Mouse (Mus musculus) adrenal gland, postnatal 4 days (tissue): ENCODE results near the gene Adck1. TPM values are rescaled to one million over a fixed set of nuclear protein-coding genes. Genes with fewer than 3 reads are reported as not detected.
"Not testable (repeated sequence)": the region's sequence is repeated elsewhere in the genome, so short reads cannot be mapped to it uniquely, and the experiment has no call there.

ENCODE experiments used
- DNase-seq, 2 experiments: peaks; one replicate each; pipeline ENCODE4 v3.0.0; 2021 to 2022; ENCODE audit warnings: low spot score in 2 of 2, mixed read lengths in 2 of 2
- long read RNA-seq, 2 experiments: library from polyadenylated mRNA; stranded (forward); transcript quantifications; one replicate each; pipeline ENCODE4 v2.0.0; 2021
- total RNA-seq, 2 experiments: library from RNA; stranded (reverse); gene quantifications; 2 replicates each; pipeline ENCODE4 v1.2.3; 2021

Gene Adck1
- 10 to 100 TPM; 20.5 to 22.6 TPM for total RNA-seq
- long read RNA-seq, experiment 1, transcript Adck1-201 (11 exons, 2,158 nt): major isoform, 10 of 30 reads
- long read RNA-seq, experiment 1, transcript Adck1-204 (11 exons, 2,253 nt): minor isoform, 5 of 30 reads
- long read RNA-seq, experiment 1, partial matches to known transcripts: 6 of 30 reads
- long read RNA-seq, experiment 1, other reads (novel, unspliced or antisense): 7 of 30 reads
- long read RNA-seq, experiment 2, transcript Adck1-204 (11 exons, 2,253 nt): minor isoform, 10 of 64 reads
- long read RNA-seq, experiment 2, transcript Adck1-202 (11 exons, 2,199 nt): minor isoform, 13 of 64 reads
- long read RNA-seq, experiment 2, transcript Adck1-201 (11 exons, 2,158 nt): major isoform, 18 of 64 reads
- long read RNA-seq, experiment 2, partial matches to known transcripts: 4 of 64 reads
- long read RNA-seq, experiment 2, other reads (novel, unspliced or antisense): 17 of 64 reads

DNA sequence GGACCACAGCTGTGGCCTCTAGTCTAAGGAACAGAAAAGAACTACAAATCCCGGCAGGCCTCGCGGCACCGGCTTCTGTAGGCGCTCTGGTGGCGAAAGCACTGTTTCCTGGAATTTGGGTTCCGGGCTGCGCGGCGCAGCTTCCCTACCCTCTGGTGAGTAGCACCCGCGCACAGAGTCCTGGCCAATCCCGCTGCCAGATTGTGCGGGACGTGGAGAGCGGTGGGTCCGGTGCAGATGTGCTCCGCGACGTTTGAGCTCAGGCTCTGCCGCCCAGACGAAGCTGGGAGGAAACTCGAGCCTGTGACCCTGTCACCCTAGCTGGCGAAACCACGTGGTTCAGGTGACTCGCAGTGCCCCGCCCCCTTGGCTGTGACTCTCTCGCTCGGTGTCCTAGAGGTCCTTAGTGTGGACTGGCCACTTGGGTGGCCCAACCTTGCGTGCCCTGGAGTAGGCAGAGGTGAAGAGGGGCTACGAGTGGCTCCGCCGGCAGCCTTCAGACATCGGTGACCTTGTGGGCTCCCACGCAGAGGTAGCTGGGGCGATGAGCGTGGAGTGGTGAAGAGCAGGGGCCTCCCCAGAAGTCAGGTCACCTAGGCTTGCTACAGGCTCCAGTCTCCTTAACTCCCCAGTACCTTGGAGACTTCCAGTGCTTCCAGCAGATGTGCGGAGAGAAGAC, at the start of gene Adck1:
TSS of gene Adck1 (plus strand) at position 114 of the 679 bp plus-strand sequence.
- DNase-seq: peak; percentile 58 to 74

DNA sequence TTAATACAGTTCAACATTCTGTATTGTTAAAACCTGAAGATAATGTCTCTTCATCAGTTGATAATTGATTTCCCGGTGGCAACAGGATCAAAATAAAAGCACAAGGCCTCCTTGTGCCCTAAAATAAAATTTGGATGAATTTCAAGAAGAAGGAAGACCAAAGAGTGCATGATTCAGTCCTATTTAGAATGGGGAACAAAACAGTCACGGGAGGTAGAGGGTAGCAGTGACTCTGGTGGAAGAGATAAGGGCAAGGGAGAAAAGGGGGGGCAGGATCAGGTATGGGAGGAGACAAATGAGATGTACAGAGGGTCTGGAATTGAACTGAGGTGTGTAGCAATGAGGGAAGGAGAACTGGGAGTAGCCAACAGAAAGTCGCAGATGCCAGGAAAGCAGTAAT, 45.8 kb upstream of the Adck1 start:
- no peak for DNase-seq

GRCm38 (mm10) chr12:88323926-88324325, 36.4 kb upstream of the Adck1 start, which contains the start of gene Gm5039:
Gene Gm5039, minus strand, starts transcription at chr12:88324026.
- DNase-seq: not testable (repeated sequence)

DNA sequence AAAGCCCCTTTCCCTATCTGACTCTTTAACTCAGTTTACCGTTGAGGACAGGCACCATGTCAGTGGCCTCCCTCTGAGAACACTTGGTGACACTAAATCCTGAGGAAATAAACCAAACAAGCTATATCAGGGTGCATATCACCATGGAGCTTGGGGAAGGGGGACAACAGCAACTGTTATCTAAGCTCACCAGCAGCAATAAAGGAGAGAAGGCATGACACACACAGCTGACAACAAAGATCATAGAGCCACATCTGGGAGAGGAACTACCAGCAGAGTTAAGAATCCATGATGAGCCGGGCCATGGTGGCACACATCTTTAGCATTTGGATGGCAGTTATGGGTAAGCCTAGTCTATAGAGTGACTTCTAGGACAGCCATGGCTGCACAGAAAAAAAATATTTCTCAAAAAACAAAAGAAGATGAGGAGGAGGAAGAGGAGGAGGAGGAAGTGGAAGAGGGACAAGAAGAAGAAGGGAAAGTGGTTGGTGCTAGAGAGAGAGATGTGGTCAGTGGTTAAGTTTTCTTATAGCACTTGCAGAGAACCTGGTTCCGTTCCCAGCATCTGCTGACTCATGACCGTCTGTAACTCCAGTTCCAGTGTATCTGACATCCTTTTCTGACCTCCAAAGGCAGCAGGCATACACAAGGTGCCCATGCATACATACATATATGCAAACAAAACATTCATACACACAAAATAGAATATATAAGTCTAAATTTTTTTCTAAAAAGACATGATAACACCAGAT, 23.5 kb upstream of the Adck1 start:
- DNase-seq: not testable (repeated sequence)

DNA sequence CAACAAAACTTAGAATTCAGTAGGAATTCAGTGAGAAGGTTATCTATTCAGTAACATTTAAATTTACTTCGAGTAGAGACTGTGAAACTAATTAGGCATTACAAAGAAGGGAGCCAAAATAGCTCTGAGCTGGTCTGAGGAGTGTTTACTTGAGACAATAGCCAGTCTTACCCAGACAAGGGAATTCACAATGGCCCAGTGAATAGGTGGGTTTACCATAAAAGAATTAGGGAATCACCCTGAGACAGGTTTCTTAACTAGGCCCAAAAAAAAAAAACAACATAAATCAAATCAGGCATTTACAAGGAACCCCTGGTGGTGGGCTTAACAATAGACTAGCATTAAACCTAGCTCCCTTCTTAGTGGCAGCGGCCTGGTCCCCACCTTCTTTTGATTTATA, 19.1 kb upstream of the Adck1 start:
- not testable (repeated sequence) for DNase-seq

- DNase-seq: no peak
Measured at GRCm38 (mm10) chr12:88354182-88354702, 6.1 kb upstream of the Adck1 start.

DNA sequence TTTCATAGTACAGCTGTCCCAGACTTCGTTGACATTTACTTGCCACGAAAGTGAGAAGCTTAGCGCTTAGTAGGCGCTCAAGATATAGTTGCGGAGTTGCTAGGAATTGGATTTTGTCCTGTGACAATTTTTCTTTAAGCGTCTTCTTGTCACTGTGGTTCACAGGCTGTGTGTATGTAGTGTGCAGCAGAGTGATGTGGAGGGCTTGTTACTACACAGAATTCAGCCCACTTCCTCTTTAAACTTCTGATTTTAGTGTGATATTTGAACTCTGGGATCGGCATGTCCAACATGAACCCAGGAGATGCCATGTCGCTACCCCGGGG, 729 bp downstream of the Adck1 start:
- no peak for DNase-seq

DNA sequence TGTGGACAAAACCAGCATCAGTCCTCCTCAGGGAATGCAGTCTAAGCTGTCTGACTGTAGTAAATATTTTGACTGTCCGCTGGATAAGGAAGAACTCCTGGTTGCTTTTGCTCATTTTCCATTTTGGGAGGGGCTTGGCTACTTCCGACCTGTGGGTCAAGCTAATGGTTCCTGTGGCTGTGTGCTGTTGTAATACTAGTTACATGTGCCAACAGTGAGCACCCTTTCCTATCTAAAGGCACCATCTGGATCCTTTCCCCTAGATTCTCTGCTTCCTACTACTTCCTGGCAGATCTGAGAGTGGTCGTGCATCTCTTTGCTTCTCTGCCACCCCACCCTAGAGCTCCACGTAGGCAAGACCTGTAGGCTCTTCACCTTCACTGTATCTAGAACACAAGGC, 7.3 kb downstream of the Adck1 start:
- no peak for DNase-seq

GRCm38 (mm10) chr12:88368618-88369017, 8.3 kb downstream of the Adck1 start:
- DNase-seq: no peak

DNA sequence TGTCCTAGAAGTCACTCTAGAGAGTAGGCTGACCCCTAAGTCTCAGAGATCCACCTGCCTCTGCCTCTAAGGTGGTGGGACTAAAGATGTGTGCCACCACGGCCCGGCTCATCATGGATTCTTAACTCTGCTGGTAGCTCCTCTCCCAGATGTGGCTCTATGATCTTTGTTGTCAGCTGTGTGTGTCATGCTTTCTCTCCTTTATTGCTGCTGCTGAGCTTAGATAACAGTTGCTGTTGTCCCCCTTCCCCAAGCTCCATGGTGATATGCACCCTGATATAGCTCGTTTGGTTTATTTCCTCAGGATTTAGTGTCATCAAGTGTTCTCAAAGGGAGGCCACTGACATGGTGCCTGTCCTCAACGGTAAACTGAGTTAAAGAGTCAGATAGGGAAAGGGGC, 9.3 kb downstream of the Adck1 start:
- DNase-seq: not testable (repeated sequence)

DNA sequence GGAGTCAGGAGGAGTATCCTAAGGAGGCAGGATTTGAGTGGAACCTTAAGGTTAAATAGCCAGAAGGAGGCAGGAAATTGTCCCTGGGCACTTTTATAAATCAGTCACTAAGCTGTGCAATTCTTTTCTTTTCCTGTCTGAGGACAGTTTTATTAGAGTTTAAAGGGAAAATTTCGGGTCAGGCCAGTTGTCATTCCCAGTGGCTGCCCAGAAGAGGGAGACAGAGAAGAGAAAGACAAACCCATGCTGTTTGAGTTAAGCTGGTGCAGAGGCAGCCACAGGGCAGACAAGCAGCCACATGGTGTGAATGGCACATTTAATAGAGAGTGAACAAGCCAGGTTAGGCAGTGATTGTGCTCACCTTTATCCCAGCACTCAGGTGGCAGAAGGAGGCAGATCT, 10.0 kb downstream of the Adck1 start:
- not testable (repeated sequence) for DNase-seq

GRCm38 (mm10) chr12:88372018-88372417, 11.7 kb downstream of the Adck1 start:
- no peak for DNase-seq

DNA sequence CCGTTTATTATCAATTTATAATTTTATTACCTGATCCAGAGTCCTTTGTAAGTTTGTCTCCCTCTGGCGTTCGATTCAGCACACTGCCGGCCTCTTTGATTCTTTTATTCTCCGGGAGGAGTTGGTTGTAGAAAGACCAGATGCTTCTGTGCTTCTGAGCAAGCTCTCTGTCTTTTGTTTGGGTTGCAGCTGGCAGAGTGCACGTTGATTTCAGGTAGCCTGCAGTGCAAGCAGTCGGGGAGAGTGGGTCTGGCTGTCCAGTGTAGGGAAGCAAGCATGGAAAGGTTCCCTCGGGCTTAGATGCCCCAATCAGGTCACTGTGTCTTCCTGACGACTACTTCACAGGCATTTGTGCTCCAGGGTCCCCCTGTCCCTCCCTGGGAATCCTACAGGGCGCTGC, 16.5 kb downstream of the Adck1 start:
- DNase-seq: no peak

- no peak for DNase-seq
Measured at GRCm38 (mm10) chr12:88378256-88378655, 17.9 kb downstream of the Adck1 start.

DNA sequence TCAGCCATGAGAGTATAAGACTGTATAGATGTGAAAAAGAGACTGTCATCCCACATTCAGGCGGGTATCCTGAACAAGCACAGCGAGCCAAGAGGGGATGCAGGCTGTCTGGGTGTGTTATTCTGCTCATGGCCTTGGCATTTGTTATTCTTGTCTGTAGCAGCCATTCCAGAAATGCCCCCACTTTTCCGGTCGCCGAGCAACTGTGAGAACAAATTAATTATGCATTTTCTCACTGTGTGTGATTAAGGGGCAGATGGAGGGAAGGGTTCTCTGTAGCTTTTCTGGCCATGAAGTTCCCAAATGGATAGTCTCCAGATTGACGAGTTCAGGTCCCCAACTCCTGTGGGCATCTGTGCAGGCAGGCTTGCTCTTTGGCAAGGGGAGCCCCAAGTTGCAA, 28.5 kb downstream of the Adck1 start:
- DNase-seq: no peak

GRCm38 (mm10) chr12:88398658-88399057, 38.3 kb downstream of the Adck1 start:
- no peak for DNase-seq

GRCm38 (mm10) chr12:88403541-88403940, 43.2 kb downstream of the Adck1 start:
- DNase-seq: no peak

GRCm38 (mm10) chr12:88405113-88405512, 44.8 kb downstream of the Adck1 start:
- DNase-seq: peak in 1 of 2 experiments; percentile 38

DNA sequence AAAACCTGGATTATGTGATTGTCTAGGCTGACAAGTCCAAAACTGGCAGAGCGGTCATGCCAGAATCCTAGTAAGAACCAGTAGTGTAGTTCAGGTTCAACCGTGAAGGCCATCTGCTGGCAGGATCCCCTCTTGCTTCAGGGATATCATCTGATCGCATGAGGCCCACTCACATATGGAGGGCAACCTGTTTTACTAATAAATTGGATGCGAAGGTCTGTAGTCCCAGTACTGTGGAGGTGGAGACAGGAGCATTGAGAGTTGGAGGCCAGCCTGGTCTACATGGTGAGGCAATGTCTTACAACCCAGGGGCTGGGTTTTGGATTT, 47.6 kb downstream of the Adck1 start:
- no peak for DNase-seq

GRCm38 (mm10) chr12:88408323-88409047, 48.1 kb downstream of the Adck1 start:
- no peak for DNase-seq

DNA sequence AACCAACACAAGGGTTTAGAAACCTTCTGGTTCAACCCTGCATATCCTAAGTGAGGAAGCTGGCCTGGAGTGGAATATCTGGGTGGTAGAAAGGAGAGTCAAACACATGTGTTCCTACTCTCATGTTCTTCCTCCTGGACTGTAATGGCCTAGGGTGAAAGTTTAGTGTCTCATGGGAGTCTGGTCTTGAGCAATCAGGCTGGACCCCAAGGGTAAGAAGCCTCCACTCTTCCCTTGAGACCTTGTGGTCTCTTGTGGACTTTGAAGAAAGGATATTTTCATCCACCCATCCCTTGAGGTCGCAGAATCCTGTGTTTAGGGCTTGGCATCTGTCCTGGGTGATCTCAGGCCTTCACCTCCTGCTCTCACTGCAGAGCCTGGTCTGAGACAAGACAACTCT, 52.9 kb downstream of the Adck1 start:
- no peak for DNase-seq
